9 mouse cellular contexts compared by ENCODE assay signal in the genomic region with DNA sequence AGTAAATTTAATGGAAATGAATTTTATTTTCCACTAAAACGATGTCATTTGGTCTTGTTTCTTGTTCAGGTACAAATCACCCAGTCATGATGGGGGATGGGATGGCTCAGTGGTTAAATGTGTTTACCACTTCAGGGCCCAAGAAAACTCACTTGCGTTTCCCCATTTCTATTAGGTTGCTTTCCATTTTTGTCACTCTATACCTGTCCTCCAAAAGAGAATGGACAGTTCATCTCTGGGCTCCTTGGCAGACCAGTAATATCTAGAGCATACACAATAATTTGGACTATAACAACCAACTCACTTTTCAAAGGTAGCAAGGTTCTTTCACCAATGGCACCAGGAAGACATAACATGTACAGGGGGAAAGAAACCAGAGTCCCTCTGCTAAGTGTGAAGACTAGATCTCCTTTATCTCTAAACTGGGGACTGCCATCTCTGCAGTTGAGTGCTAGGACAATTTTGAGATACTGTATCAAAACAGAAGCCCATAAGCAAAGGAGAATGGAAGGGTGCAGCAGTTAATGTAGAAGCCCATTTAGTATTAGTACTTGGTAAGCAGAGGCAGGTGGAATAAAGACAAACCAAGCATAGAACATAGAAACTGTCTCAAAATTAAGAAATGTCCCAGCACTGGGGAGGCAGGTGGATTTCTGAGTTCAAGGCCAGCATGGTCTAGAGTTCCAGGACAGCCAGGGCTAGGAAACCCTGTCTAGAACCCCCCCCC. TPM values are rescaled to one million over a fixed set of nuclear protein-coding genes. Genes with fewer than 3 reads are reported as not detected.
DNase-seq lines count a peak whose midpoint lies in the region; ATAC-seq and TF ChIP-seq lines count a peak whose summit lies in the region.
"Had no signal": no experiment of that assay in that cellular context is flagged by ENCODE, and none has a peak within 500 bp of the region (broad histone marks: within the 10 kb centered on the region; RNA-seq: fewer than 3 reads in every experiment).

No protein-coding gene starts in this region.

- no peak for TF ChIP-seq EP300 in heart, adult 2 months (IDR thresholded peaks at IDR 0.05; ENCODE audit: insufficient read depth, low read depth, low read length)

- H3K79me2 ChIP-seq in heart, adult 2 months (replicated peaks; ENCODE audit: control insufficient read depth, insufficient read depth, low read length), result no peaks in the 10 kb centered on the region

- no peak for DNase-seq in heart, adult 2 months
- peak; percentile 49 for DNase-seq in WW6 (ENCODE audit: low read depth, low spot score)
- no peak for DNase-seq in gastrocnemius, postnatal 10 days
- DNase-seq in layer of hippocampus, postnatal 10 days (ENCODE audit: low spot score in 2 of 2), result no peak
- DNase-seq in adrenal gland, postnatal 25 days, result no peak

- TF ChIP-seq CTCF in heart, adult 2 months (IDR thresholded peaks at IDR 0.05), result no peak

- WGBS in heart, embryonic 12.5 days, result 30% methylated on average over 2 of the region's 2 CpGs
- WGBS in heart, adult 2 months, result 52% methylated on average over 2 of the region's 2 CpGs
- WGBS in hindbrain, embryonic 13.5 days, result 20% methylated on average over 2 of the region's 2 CpGs
- 26% methylated on average over 2 of the region's 2 CpGs for WGBS in midbrain, embryonic 12.5 days

- no peak overlapping the region for H3K27ac ChIP-seq in heart, embryonic 12.5 days (ENCODE audit: poor library complexity, severe bottlenecking)
- no peak overlapping the region for H3K27ac ChIP-seq in heart, adult 2 months
- 0 out of 2 replicates have a peak overlapping the region, but pooled peaks have one; percentile 18 for H3K27ac ChIP-seq in hindbrain, embryonic 13.5 days
- 0 out of 2 replicates have a peak overlapping the region, but pooled peaks have one; percentile 6 for H3K27ac ChIP-seq in midbrain, embryonic 12.5 days (replicated peaks)

- intact Hi-C loops in heart, adult 2 months (cut with DNase I), result no loop called here

- H3K36me3 ChIP-seq in heart, embryonic 12.5 days, result peaks cover 17% of the 10 kb centered on the region
- H3K36me3 ChIP-seq in heart, adult 2 months (ENCODE audit: control insufficient read depth, insufficient read depth, low read length), result peaks cover 17% of the 10 kb centered on the region
- peaks cover 26% of the 10 kb centered on the region for H3K36me3 ChIP-seq in hindbrain, embryonic 13.5 days
- H3K36me3 ChIP-seq in midbrain, embryonic 12.5 days, result peaks cover 13% of the 10 kb centered on the region

- no peaks in the 10 kb centered on the region for H3K9me3 ChIP-seq in heart, embryonic 12.5 days (replicated peaks)
- no peaks in the 10 kb centered on the region for H3K9me3 ChIP-seq in hindbrain, embryonic 13.5 days
- H3K9me3 ChIP-seq in midbrain, embryonic 12.5 days, result no peaks in the 10 kb centered on the region

- no peak for TF ChIP-seq POLR2A in heart, adult 2 months (IDR thresholded peaks at IDR 0.05; ENCODE audit: insufficient read depth, low read depth, low read length)

- no peak for ATAC-seq in heart, embryonic 12.5 days (ENCODE audit: insufficient number of reproducible peaks, low FRiP score)
- ATAC-seq in hindbrain, embryonic 13.5 days (ENCODE audit: low FRiP score), result no peak
- ATAC-seq in midbrain, embryonic 12.5 days (ENCODE audit: low FRiP score, low read depth), result no peak
- ATAC-seq: Patski had no signal

- peak overlapping the region; percentile 71 for H3K4me2 ChIP-seq in heart, embryonic 12.5 days
- H3K4me2 ChIP-seq in hindbrain, embryonic 13.5 days, result peak overlapping the region; percentile 81
- peak overlapping the region; percentile 62 for H3K4me2 ChIP-seq in midbrain, embryonic 12.5 days (replicated peaks)

- H3K9ac ChIP-seq in heart, embryonic 12.5 days, result no peak overlapping the region
- H3K9ac ChIP-seq in heart, adult 2 months (ENCODE audit: low read depth, low read length), result no peak overlapping the region
- peak overlapping the region; percentile 91 for H3K9ac ChIP-seq in hindbrain, embryonic 13.5 days
- H3K9ac ChIP-seq in midbrain, embryonic 12.5 days (replicated peaks), result peak overlapping the region; percentile 94; the same call in 1 of the 2 replicates

- H3K27me3 ChIP-seq in heart, embryonic 12.5 days (replicated peaks), result no peaks in the 10 kb centered on the region
- H3K27me3 ChIP-seq in heart, adult 2 months (ENCODE audit: control insufficient read depth, insufficient read depth, low read length), result no peaks in the 10 kb centered on the region
- H3K27me3 ChIP-seq in hindbrain, embryonic 13.5 days, result no peaks in the 10 kb centered on the region
- no peaks in the 10 kb centered on the region for H3K27me3 ChIP-seq in midbrain, embryonic 12.5 days
- H3K27me3 ChIP-seq: Patski had no signal

- H3K4me3 ChIP-seq in heart, embryonic 12.5 days, result peak overlapping the region; percentile 92
- H3K4me3 ChIP-seq in heart, adult 2 months, result no peak overlapping the region
- H3K4me3 ChIP-seq in hindbrain, embryonic 13.5 days, result peak overlapping the region; percentile 80
- peak overlapping the region; percentile 80 for H3K4me3 ChIP-seq in midbrain, embryonic 12.5 days

- peaks cover 11% of the 10 kb centered on the region for H3K4me1 ChIP-seq in heart, embryonic 12.5 days (replicated peaks)
- no peaks in the 10 kb centered on the region for H3K4me1 ChIP-seq in heart, adult 2 months (ENCODE audit: control insufficient read depth, insufficient read depth, low read length)
- peaks cover 27% of the 10 kb centered on the region for H3K4me1 ChIP-seq in hindbrain, embryonic 13.5 days (replicated peaks)
- H3K4me1 ChIP-seq in midbrain, embryonic 12.5 days, result peaks cover 12% of the 10 kb centered on the region

RNA-seq across cellular contexts. Expression of gene Zfp949, which starts 27.5 kb away (rescaled TPM):
- polyA plus RNA-seq in heart, embryonic 12.5 days (2016; fragmentation: Nextera tagmentation; extraction: Ambion mirVana), result 5.9 and 6.9 TPM in 2 replicates
- total RNA-seq in heart, adult 2 months (2021), result 1 to 10 TPM; 6.5 to 6.9 TPM
- polyA plus RNA-seq in heart, adult 2 months (2012; rRNA removed), result 2.6 and 4.1 TPM in 2 replicates
- 20.1 and 22.3 TPM in 2 replicates for polyA plus RNA-seq in hindbrain, embryonic 13.5 days (2015; fragmentation: Nextera tagmentation; extraction: Ambion mirVana)
- 13.2 and 14.1 TPM in 2 replicates for polyA plus RNA-seq in midbrain, embryonic 12.5 days (2016; fragmentation: Nextera tagmentation; extraction: Ambion mirVana)
- total RNA-seq in gastrocnemius, postnatal 10 days (2021), result 1 to 10 TPM; 6.4 to 7.1 TPM
- total RNA-seq in layer of hippocampus, postnatal 10 days (2021), result 10 to 100 TPM; 19.3 to 20.0 TPM
- 10.6 and 11.1 TPM in 2 replicates for total RNA-seq in adrenal gland, postnatal 25 days (2021)

RNA-seq across cellular contexts. Expression of gene Syncrip, which starts 37.9 kb away (rescaled TPM):
- polyA plus RNA-seq in heart, embryonic 12.5 days (2016; fragmentation: Nextera tagmentation; extraction: Ambion mirVana), result 67.7 and 74.2 TPM in 2 replicates
- total RNA-seq in heart, adult 2 months (2021), result 10 to 100 TPM; 60.8 to 64.6 TPM
- 6.6 and 14.3 TPM in 2 replicates for polyA plus RNA-seq in heart, adult 2 months (2012; rRNA removed)
- polyA plus RNA-seq in hindbrain, embryonic 13.5 days (2015; fragmentation: Nextera tagmentation; extraction: Ambion mirVana), result 89.3 and 94.2 TPM in 2 replicates
- 119 and 121 TPM in 2 replicates for polyA plus RNA-seq in midbrain, embryonic 12.5 days (2016; fragmentation: Nextera tagmentation; extraction: Ambion mirVana)
- total RNA-seq in gastrocnemius, postnatal 10 days (2021), result 10 to 100 TPM; 65.8 to 77.3 TPM
- 100 to 1,000 TPM; 105 to 112 TPM for total RNA-seq in layer of hippocampus, postnatal 10 days (2021)
- total RNA-seq in adrenal gland, postnatal 25 days (2021), result 88.2 and 96.1 TPM in 2 replicates

Comparison
In these comparisons a context has a peak if more than half of its experiments do, and no peak if none do; other contexts are left out.
1. H3K27ac ChIP-seq: peak in hindbrain, embryonic 13.5 days (single experiment) and midbrain, embryonic 12.5 days (single experiment); none in heart, embryonic 12.5 days (single experiment) and heart, adult 2 months (single experiment).
2. H3K9ac ChIP-seq: peak in hindbrain, embryonic 13.5 days (single experiment) and midbrain, embryonic 12.5 days (single experiment); none in heart, embryonic 12.5 days (single experiment) and heart, adult 2 months (single experiment).
3. Peak in every context shown above with its lines, with median percentiles within 50 percentile points of each other: H3K4me2 ChIP-seq.